Mouse (Mus musculus): Measurements from ENCODE around the gene Serp1.

- TF ChIP-seq CTCF (conservative IDR thresholded peaks at IDR 0.05; ENCODE audit: low read length) (no peak), POU5F1 (IDR thresholded peaks at IDR 0.05; ENCODE audit: borderline replicate concordance, low read length) (no peak)
These were observed 46.8 kb downstream of the Serp1 start for GRCm38 (mm10) chr3:58478755-58479455.

Data from E14TG2a.4 (cell line).